Mouse (Mus musculus): ENCODE results near the gene Btbd1.

DNA sequence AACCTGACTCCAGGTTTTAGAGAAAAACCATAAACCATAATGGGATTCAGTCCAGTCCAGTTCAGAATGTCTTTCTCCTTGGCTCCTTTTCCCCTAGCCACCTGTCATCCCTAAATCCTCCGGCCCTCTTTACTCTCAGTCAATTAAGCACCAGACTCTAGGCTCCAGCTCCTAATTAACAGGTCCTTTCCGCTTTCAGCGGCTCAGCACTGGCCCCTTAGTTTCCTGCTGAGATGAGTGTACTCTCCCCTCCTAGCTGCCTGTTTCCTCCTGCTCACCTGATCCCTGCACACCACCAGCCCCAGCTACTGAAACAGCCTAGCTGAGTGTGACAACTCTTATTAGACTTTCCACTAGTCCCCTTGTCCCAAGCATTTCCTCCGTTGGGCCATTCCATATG, 18.5 kb upstream of the Btbd1 start:
- TF ChIP-seq CTCF (IDR thresholded peaks at IDR 0.05; ENCODE audit: low read depth) (no peak), EP300 (optimal IDR thresholded peaks at IDR 0.05) (no peak)
